Mouse (Mus musculus) hindbrain, postnatal 0 days (tissue): ENCODE measurements around the gene Ylpm1. TPM values are rescaled to one million over a fixed set of nuclear protein-coding genes. Genes with fewer than 3 reads are reported as not detected.

ENCODE experiments used
- ATAC-seq: fragments of 200-750 bp; cut with Nextera tagmentation; 2 replicates; pipeline ENCODE4 v1.8.0; 2017; ENCODE audit warnings: mild to moderate bottlenecking, moderate TSS enrichment, moderate library complexity
- DNase-seq: peaks from one replicate; pipeline ENCODE4 v3.0.0-alpha.2; 2015; ENCODE audit warnings: low spot score
- H3K27ac ChIP-seq: fragments of 300-500 bp; sonication (generic); 2 replicates; pipeline ENCODE4 v1.5.1; 2014; ENCODE audit warnings: mild to moderate bottlenecking
- H3K27me3 ChIP-seq: fragments of 300-500 bp; sonication (generic); 2 replicates; pipeline ENCODE4 v1.6.1; 2014; ENCODE audit warnings: low read length, mixed read lengths; ENCODE audit not compliant: insufficient read depth
- H3K36me3 ChIP-seq: fragments of 300-500 bp; sonication (generic); 2 replicates; pipeline ENCODE4 v1.6.1; 2014; ENCODE audit warnings: low read length, mixed read lengths; ENCODE audit not compliant: insufficient read depth
- H3K4me1 ChIP-seq: fragments of 300-500 bp; sonication (generic); 2 replicates; pipeline ENCODE4 v1.6.1; 2014; ENCODE audit warnings: antibody characterized with exemption, low read length, mixed read lengths; ENCODE audit not compliant: insufficient read depth
- H3K4me2 ChIP-seq: fragments of 300-500 bp; sonication (generic); 2 replicates; pipeline ENCODE4 v1.6.1; 2014; ENCODE audit warnings: low read depth, mild to moderate bottlenecking, low read length, moderate library complexity, mixed read lengths
- H3K4me3 ChIP-seq: fragments of 300-500 bp; sonication (generic); 2 replicates; pipeline ENCODE4 v1.5.1; 2014; ENCODE audit warnings: low read length
- H3K9ac ChIP-seq: fragments of 300-500 bp; sonication (generic); replicated peaks from 2 replicates; pipeline ENCODE4 v1.6.1; 2014; ENCODE audit warnings: mild to moderate bottlenecking, low read length, moderate library complexity, mixed read lengths
- H3K9me3 ChIP-seq: fragments of 300-500 bp; sonication (generic); 2 replicates; pipeline ENCODE4 v1.6.1; 2016; ENCODE audit warnings: low read length, mixed read lengths
- CTCF ChIP-seq: IDR thresholded peaks from 2 replicates; pipeline ENCODE4 v1.5.1; 2016; ENCODE audit warnings: antibody characterized with exemption, control low read depth, low read depth
- WGBS: fragments of 180-500 bp; shearing (Covaris S2); extraction: QIAGEN DNeasy Blood & Tissue Kit; methylation state at CpG from one replicate; pipeline ENCODE4 v1.1.7; 2014; 5-methylcytosine and 5-hydroxymethylcytosine counted together
- polyA plus RNA-seq: library from polyadenylated mRNA; unstranded; fragments of >200 nt; fragmentation: Nextera tagmentation; extraction: Ambion mirVana; gene quantifications from 2 replicates; pipeline ENCODE4 v1.2.1, GENCODE M21; 2015
- total RNA-seq: library from RNA; depleted of rRNA; stranded (reverse); fragments of >200 nt; gene quantifications from 2 replicates; pipeline ENCODE4 v1.2.3, GENCODE M21; 2014

Gene Ylpm1
- total and polyA plus RNA-seq, 2 experiments from 2014 or later: 23.5 to 35.8 TPM

DNA sequence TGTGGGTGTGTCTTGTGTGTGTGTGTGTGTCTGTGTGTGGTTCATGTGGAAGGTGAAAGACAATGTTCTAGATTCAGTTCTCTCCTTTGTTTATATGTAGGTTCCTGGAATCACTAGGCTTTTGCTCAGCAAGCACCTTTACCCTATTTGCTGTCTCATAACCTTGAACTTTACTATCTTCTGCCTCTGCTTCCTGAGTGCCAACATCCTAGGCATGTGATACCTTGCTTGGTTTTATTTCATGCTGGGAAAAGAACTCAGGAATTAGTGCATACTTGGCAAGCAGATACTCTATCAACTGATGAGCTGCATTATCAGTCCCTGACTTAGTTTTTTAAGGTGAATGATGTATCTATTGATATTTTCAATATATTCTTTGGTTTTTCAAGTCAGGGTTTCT lies 10.9 kb downstream of the Ylpm1 start:
- Histone ChIP-seq H3K9me3 (no peaks in the 10 kb centered on the region), H3K4me3 (no peak overlapping the region), H3K9ac (no peak overlapping the region), H3K27ac (no peak overlapping the region), H3K4me2 (no peak overlapping the region), H3K36me3 (no peaks in the 10 kb centered on the region), H3K4me1 (no peaks in the 10 kb centered on the region), H3K27me3 (no peaks in the 10 kb centered on the region)
- ATAC-seq (no peak), DNase-seq (no peak)
- TF ChIP-seq CTCF: no peak

DNA sequence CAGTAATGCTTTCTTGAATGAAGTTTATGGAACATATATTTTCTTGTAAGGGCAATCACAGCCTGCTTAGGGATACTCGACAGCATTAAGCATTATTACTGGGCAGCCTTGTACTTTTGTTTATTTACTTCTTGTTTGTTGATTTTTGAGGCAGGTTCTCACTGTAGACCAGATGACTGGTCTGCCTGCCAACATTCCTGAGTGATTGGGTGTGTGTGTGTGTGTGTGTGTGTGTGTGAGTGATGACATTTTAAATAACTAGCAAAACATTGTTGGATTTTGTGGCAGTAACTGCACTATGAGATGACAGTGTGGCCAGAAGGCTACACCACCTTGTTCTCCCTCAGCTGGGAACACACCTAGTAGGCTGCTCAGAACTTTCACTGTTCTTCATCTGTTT lies 13.7 kb downstream of the Ylpm1 start:
- H3K36me3 ChIP-seq: peaks cover 21% of the 10 kb centered on the region
- H3K4me2 ChIP-seq: no peak overlapping the region
- H3K4me1 ChIP-seq: no peaks in the 10 kb centered on the region
- ATAC-seq (no peak), DNase-seq (no peak)
- no peak overlapping the region for H3K4me3 ChIP-seq
- TF ChIP-seq CTCF: no peak
- 90% methylated on average over 1 of the region's 1 CpGs for WGBS
- H3K27ac ChIP-seq: no peak overlapping the region
- no peaks in the 10 kb centered on the region for H3K9me3 ChIP-seq
- H3K27me3 ChIP-seq: no peaks in the 10 kb centered on the region
- no peak overlapping the region for H3K9ac ChIP-seq

DNA sequence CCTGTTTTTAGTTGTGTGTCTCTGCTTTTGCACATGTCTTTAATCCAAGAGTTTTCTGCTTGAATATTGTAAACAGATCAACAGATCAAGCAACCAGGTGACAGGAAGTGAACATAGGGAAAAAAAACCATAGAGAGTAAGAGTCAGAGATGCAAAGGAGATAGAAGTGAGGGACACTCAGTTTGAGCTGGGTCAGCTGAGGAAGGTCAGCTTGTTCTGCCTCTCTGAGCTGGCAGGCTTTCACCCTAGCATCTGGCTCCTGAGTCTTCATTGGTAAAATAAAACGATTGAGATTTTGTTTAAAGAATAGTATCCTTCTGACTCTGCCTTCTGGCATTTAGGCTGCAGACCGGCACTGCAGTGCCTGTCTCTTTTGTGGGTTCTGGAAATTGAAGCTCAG lies 14.4 kb downstream of the Ylpm1 start:
- ATAC-seq: no peak
- WGBS: 85% methylated on average over 2 of the region's 2 CpGs

DNA sequence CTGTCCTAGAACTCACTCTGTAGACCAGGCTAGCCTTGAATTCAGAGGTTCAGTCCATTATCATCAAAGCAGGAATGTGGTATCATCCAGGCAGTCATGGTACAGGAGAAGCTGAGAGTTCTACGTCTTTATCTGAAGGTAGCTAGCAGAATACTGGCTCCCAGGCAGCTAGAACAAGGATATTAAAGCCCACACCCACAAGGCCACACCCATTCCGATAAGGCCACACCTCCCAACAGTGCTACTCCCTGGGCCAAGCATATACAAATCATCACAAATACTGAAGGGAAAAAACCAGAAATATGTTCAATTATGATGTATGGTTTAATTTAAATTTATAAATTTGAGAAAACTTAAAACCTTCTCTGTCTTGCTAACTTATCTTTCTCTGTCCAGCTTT lies 16.1 kb downstream of the Ylpm1 start:
- TF ChIP-seq CTCF: no peak
- Histone ChIP-seq H3K4me1 (no peaks in the 10 kb centered on the region), H3K4me2 (no peak overlapping the region), H3K36me3 (peaks cover 33% of the 10 kb centered on the region), H3K4me3 (no peak overlapping the region), H3K9ac (no peak overlapping the region), H3K27me3 (no peaks in the 10 kb centered on the region), H3K27ac (no peak overlapping the region), H3K9me3 (no peaks in the 10 kb centered on the region)
- 96% methylated on average over 2 of the region's 2 CpGs for WGBS
- ATAC-seq (no peak), DNase-seq (no peak)

More for the DNA sequence above, 14.4 kb downstream of the Ylpm1 start:
- Histone ChIP-seq H3K9ac (no peak overlapping the region), H3K36me3 (peaks cover 28% of the 10 kb centered on the region), H3K27ac (no peak overlapping the region), H3K4me3 (no peak overlapping the region), H3K27me3 (no peaks in the 10 kb centered on the region), H3K4me2 (no peak overlapping the region), H3K4me1 (no peaks in the 10 kb centered on the region), H3K9me3 (no peaks in the 10 kb centered on the region)
- DNase-seq: no peak
- TF ChIP-seq CTCF: no peak

DNA sequence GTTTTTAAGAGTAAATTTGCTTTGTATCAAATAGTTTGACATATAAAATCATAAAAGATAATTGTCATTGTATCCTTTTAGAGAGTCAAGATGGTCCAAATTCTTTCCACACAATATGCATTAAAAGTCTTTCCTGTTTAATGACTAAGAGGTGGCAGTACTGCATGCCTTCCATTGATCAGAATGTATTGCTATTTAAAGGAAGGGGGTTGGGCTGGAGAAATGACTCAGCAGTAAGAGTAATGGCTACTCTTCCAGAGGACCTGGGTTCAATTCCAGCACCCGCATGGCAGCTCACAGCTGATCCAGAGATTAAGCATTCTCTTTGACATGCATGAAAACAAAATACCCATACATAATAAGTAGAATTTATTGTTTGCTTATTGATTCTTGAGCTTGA lies 25.9 kb downstream of the Ylpm1 start:
- H3K36me3 ChIP-seq: no peaks in the 10 kb centered on the region
- H3K4me3 ChIP-seq: no peak overlapping the region
- H3K27ac ChIP-seq: no peak overlapping the region
- H3K9me3 ChIP-seq: no peaks in the 10 kb centered on the region
- H3K4me1 ChIP-seq: no peaks in the 10 kb centered on the region
- ATAC-seq: no peak
- 94% methylated on average over 1 of the region's 1 CpGs for WGBS
- DNase-seq: no peak
- TF ChIP-seq CTCF: no peak
- H3K27me3 ChIP-seq: no peaks in the 10 kb centered on the region
- H3K9ac ChIP-seq: no peak overlapping the region
- H3K4me2 ChIP-seq: no peak overlapping the region

DNA sequence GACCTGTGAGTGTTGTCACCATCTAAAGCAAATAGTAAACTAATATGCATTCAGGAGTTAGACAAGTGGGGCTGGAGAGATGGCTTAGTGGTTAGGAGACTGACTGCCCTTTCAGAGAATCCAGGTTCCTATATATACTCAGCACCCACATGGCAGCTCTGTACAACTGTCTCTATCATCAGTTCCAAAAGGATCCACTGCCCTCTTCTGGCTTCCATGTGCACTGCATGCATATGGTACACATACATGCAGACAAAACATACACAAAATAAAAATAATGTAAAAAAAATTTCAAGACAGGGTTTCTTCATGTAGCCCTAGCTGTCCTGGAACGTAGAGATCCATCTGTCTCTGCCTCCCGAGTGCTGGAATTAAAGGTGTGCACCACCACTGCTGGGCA lies 36.6 kb downstream of the Ylpm1 start:
- 100% methylated on average over 2 of the region's 2 CpGs for whole genome bisulfite sequencing
- peaks cover 21% of the 10 kb centered on the region for H3K36me3 ChIP-seq
- H3K4me3 ChIP-seq: no peak overlapping the region
- H3K9me3 ChIP-seq: no peaks in the 10 kb centered on the region
- H3K27ac ChIP-seq: no peak overlapping the region
- H3K4me1 ChIP-seq: no peaks in the 10 kb centered on the region
- no peak overlapping the region for H3K4me2 ChIP-seq
- no peaks in the 10 kb centered on the region for H3K27me3 ChIP-seq
- TF ChIP-seq CTCF: peak; percentile 63
- ATAC-seq: no peak
- peak; percentile 41 for DNase-seq
- H3K9ac ChIP-seq: no peak overlapping the region

DNA sequence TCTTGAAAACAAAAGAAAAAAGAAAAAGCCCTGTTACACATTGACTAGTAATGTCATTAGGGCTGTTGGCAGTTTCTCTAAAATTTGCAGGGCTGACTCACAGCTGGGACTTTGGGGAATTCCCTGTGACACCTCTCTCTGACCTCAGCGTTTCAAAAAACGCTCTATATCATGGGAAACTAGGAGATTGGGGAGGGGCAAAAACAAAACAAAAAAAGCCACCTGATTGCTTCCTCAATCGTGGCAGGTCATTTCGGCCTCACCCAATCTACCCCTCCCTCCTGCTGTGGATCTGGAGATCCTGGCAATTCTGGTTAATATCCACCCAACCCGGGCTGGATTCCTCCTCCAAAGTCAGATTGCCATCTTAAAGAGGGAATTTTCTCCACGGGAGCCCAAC lies 55.1 kb downstream of the Ylpm1 start:
- no peak overlapping the region for H3K9ac ChIP-seq
- no peak overlapping the region for H3K4me2 ChIP-seq
- 40% methylated on average over 6 of the region's 6 CpGs for WGBS
- H3K9me3 ChIP-seq: no peaks in the 10 kb centered on the region
- DNase-seq (no peak), ATAC-seq (no peak)
- no peak overlapping the region for H3K27ac ChIP-seq
- H3K27me3 ChIP-seq: no peaks in the 10 kb centered on the region
- H3K4me1 ChIP-seq: no peaks in the 10 kb centered on the region
- H3K4me3 ChIP-seq: no peak overlapping the region
- H3K36me3 ChIP-seq: peaks cover 36% of the 10 kb centered on the region
- no peak for TF ChIP-seq CTCF

DNA sequence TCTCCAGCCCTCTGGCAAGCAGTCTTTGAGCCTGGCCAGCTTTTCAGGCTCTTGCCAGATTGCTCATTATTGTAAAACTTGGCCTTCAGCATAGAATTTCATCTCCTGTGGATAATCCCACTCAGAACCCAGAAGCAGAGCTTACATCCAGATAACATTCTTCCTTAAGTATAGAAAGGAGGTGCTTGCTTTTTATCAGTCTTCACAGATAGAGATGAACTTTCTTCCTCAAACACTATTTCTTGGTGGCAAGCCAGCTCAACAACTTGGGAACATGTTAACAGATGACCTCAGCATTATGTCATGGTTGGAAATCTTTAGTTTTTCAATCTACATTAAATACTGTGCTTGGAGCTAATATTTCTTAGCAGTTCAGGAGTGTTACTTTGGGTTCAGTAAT lies 74.9 kb downstream of the Ylpm1 start:
- ATAC-seq (no peak), DNase-seq (no peak)
- peaks cover 19% of the 10 kb centered on the region; the same call in 1 of the 2 replicates for H3K36me3 ChIP-seq
- no peaks in the 10 kb centered on the region for H3K27me3 ChIP-seq
- no peak overlapping the region for H3K4me3 ChIP-seq
- no peak overlapping the region for H3K9ac ChIP-seq
- H3K27ac ChIP-seq: no peak overlapping the region
- no peaks in the 10 kb centered on the region for H3K4me1 ChIP-seq
- H3K9me3 ChIP-seq: no peaks in the 10 kb centered on the region
- no peak overlapping the region for H3K4me2 ChIP-seq
- no peak for TF ChIP-seq CTCF
